Mouse (Mus musculus) heart, embryonic 13.5 days (tissue): Measurements from ENCODE around the gene Chaf1a. TPM values are rescaled to one million over a fixed set of nuclear protein-coding genes. Genes with fewer than 3 reads are reported as not detected.

ENCODE experiments used
- ATAC-seq: fragments of 200-750 bp; cut with Nextera tagmentation; 2 replicates; pipeline ENCODE4 v1.8.0; 2017; ENCODE audit warnings: moderate TSS enrichment; ENCODE audit not compliant: insufficient number of reproducible peaks, low FRiP score, low TSS enrichment; ENCODE audit errors: extremely low read depth
- H3K27ac ChIP-seq: fragments of 300-500 bp; sonication (generic); replicated peaks from 2 replicates; pipeline ENCODE4 v1.5.1; 2015; ENCODE audit warnings: moderate library complexity, mild to moderate bottlenecking, inconsistent platforms
- H3K27me3 ChIP-seq: fragments of 300-500 bp; sonication (generic); replicated peaks from 2 replicates; pipeline ENCODE4 v1.6.1; 2015; ENCODE audit warnings: mild to moderate bottlenecking, inconsistent platforms
- H3K36me3 ChIP-seq: fragments of 300-500 bp; sonication (generic); 2 replicates; pipeline ENCODE4 v1.6.1; 2015; ENCODE audit warnings: mild to moderate bottlenecking, inconsistent platforms
- H3K4me1 ChIP-seq: fragments of 300-500 bp; sonication (generic); 2 replicates; pipeline ENCODE4 v1.6.1; 2015; ENCODE audit warnings: inconsistent platforms
- H3K4me2 ChIP-seq: fragments of 300-500 bp; sonication (generic); 2 replicates; pipeline ENCODE4 v1.6.1; 2015; ENCODE audit warnings: inconsistent platforms, mild to moderate bottlenecking, moderate library complexity
- H3K4me3 ChIP-seq: fragments of 300-500 bp; sonication (generic); 2 replicates; pipeline ENCODE4 v1.5.1; 2015; ENCODE audit warnings: moderate library complexity, mild to moderate bottlenecking, inconsistent platforms
- H3K9ac ChIP-seq: fragments of 300-500 bp; sonication (generic); 2 replicates; pipeline ENCODE4 v1.6.1; 2015; ENCODE audit warnings: inconsistent platforms, mild to moderate bottlenecking, moderate library complexity
- H3K9me3 ChIP-seq: fragments of 300-500 bp; sonication (generic); 2 replicates; pipeline ENCODE4 v1.6.1; 2016; ENCODE audit warnings: inconsistent platforms
- WGBS: fragments of 180-500 bp; shearing (Covaris S2); methylation state at CpG from one replicate; pipeline ENCODE4 v1.1.7; 2015; ENCODE audit warnings: mixed read lengths; 5-methylcytosine and 5-hydroxymethylcytosine counted together
- polyA plus RNA-seq: library from polyadenylated mRNA; unstranded; fragments of >200 nt; fragmentation: Nextera tagmentation; extraction: Ambion mirVana; gene quantifications from 2 replicates; pipeline ENCODE4 v1.2.1, GENCODE M21; 2015

Chaf1a gene
- polyA plus RNA-seq, 1 experiment from 2014 or later = 14.1 TPM

DNA sequence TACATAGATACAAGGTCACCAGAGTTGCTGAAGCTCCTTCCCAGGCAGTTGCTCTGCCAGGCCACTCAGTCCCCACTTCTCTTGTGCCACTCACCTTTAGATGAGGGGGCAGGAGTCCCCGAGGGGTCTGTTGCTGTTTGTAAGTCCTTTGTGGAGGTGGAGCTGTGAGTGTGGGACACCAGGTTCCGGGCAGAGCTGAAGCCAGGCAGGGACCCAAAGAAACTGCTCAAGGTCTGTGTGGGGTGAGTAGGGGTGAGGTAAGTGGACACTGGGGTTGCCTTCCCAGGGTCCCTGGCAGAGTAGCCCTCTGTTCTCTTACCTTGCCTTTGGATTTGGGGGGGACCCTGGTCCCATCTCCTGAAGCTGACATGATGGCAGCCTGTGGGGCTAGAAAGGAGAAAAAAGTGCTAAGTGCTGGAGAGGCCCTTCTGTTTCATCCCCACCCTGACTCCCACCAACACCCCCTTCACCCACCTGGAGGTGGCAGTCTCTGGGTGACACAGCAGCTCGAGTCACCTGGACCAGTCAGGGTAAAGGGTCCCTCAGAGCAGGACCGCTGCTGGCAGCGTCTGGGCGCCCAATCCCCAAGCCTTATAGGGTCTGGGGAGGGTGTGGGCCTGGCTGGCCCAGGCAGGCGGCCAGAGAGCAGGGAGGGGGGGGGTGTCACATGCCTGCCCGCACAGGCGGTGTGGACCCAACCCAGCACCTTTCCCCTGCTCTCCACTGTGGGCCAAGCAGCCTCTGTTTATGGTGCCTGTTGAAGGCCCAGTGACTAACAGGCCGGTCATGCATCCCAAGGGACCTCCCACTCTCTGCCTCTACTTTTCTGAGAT, 69.2 kb downstream of the Chaf1a start, which contains the start of gene Plin4:
Gene Plin4 (minus strand): TSS at position 585 of the 833 bp plus-strand sequence.
- WGBS = 53% methylated on average over 10 of the region's 10 CpGs
- no peak for ATAC-seq
- H3K9me3 ChIP-seq = no peaks in the 10 kb centered on the region
- 0 out of 2 replicates have a peak, but pooled peaks cover 6% of the 10 kb centered on the region for H3K36me3 ChIP-seq
- H3K27ac ChIP-seq = no peak within 1 kb of the TSS
- H3K27me3 ChIP-seq = no peaks in the 10 kb centered on the region
- H3K4me3 ChIP-seq = no peak within 1 kb of the TSS
- peaks cover 12% of the 10 kb centered on the region for H3K4me1 ChIP-seq
- H3K9ac ChIP-seq = peak within 1 kb of the TSS; percentile 28; the same call in 1 of the 2 replicates
- H3K4me2 ChIP-seq = no peak within 1 kb of the TSS

DNA sequence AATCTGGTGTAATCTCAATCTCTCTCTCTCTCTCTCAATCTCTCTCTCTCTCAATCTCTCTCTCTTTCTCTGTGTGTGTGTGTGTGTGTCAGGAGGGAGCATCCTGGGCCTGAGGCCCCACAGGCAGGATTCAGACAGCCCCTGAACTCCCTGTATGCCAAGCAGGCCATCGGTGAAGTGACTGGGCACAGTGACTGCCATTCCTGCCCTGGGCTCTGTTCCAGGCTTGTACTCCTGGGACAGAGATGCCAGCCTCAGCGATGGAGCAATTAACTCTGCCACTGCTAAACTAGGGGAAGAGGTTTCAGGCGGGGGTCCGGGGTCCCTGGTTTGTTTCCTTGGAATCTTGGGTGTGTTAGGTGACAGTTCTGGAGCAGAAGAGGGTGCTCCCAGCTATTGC, 70.3 kb downstream of the Chaf1a start:
- Histone ChIP-seq H3K4me2 (no peak overlapping the region), H3K9me3 (no peaks in the 10 kb centered on the region), H3K27ac (no peak overlapping the region), H3K9ac (no peak overlapping the region), H3K4me3 (no peak overlapping the region), H3K27me3 (peaks cover 7% of the 10 kb centered on the region), H3K4me1 (peaks cover 12% of the 10 kb centered on the region), H3K36me3 (0 out of 2 replicates have a peak, but pooled peaks cover 6% of the 10 kb centered on the region)
- WGBS = 69% methylated on average over 4 of the region's 4 CpGs
- no peak for ATAC-seq

DNA sequence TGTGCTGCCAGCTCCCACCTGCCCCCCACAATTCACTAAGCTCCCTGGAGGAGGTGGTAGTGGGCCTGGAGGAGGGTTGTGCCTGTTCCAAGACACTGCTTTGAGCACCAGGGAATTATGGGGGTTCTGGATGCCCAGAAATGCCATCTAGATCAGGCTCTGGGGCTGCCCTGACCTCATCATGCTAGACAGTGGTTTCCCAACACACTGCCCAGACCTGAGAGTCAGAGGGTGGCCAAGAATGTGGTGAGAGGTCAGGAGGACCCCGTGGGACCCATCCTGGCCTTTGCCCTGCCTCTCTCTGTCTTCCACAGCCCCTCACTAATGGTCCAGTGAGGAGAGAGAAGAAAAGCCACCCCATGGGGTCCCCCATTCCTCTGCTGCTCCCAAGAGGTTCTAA, 70.8 kb downstream of the Chaf1a start:
- no peak for ATAC-seq
- H3K4me3 ChIP-seq = no peak overlapping the region

DNA sequence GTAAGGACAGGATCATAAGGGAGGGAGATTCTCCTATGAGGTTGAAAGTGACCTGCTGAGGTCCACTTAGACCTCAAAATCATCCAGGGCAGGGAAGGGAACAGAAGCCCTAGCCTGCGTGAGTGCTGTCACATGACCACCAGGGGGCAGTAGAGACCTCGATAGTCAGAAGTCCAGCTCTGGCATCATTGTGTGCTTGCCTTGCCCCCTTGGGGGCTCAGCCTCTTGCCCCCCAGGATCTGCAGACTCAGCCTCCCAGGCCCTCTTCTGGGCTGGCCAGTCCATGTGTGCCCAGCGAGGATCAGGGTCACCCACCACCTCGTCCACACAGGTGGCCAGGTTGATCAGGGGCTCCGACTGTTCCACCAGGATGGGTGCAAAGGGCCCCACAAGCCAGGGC, 71.6 kb downstream of the Chaf1a start:
- Histone ChIP-seq H3K27ac (no peak overlapping the region), H3K4me2 (no peak overlapping the region), H3K36me3 (0 out of 2 replicates have a peak, but pooled peaks cover 6% of the 10 kb centered on the region), H3K27me3 (peaks cover 20% of the 10 kb centered on the region), H3K4me1 (peaks cover 12% of the 10 kb centered on the region), H3K4me3 (no peak overlapping the region), H3K9ac (no peak overlapping the region), H3K9me3 (no peaks in the 10 kb centered on the region)
- no peak for ATAC-seq
- 54% methylated on average over 5 of the region's 5 CpGs for WGBS

More for the DNA sequence above, 70.8 kb downstream of the Chaf1a start:
- Histone ChIP-seq H3K9ac (no peak overlapping the region), H3K27ac (no peak overlapping the region), H3K9me3 (no peaks in the 10 kb centered on the region), H3K4me1 (peaks cover 12% of the 10 kb centered on the region), H3K4me2 (no peak overlapping the region), H3K27me3 (peaks cover 12% of the 10 kb centered on the region), H3K36me3 (0 out of 2 replicates have a peak, but pooled peaks cover 6% of the 10 kb centered on the region)
- WGBS = 36% methylated on average over 1 of the region's 1 CpGs

DNA sequence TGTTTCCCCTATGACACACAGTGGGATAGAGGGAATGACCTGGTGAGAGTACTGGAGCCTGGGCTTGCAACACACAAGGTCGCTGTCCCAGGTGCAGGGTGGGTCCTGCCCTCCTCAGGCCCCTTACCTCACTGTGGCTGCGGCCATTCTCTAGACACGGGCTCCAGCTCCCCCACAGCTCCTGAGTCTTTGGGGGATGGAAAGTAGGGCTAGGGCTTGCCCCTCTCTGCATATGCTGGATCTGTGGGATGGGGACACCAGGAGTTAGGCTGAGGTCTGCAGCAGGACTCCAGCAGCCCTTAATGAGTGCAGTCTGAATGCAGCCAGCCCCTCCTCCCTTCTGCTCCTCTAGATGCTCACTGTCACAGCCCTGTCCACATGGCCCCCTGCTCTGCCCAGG, 72.5 kb downstream of the Chaf1a start:
- no peak for ATAC-seq
- Histone ChIP-seq H3K36me3 (0 out of 2 replicates have a peak, but pooled peaks cover 3% of the 10 kb centered on the region), H3K9ac (no peak overlapping the region), H3K4me2 (no peak overlapping the region), H3K4me3 (no peak overlapping the region), H3K4me1 (peaks cover 16% of the 10 kb centered on the region), H3K27me3 (peaks cover 26% of the 10 kb centered on the region), H3K9me3 (no peaks in the 10 kb centered on the region), H3K27ac (no peak overlapping the region)
- 66% methylated on average over 3 of the region's 3 CpGs for WGBS

DNA sequence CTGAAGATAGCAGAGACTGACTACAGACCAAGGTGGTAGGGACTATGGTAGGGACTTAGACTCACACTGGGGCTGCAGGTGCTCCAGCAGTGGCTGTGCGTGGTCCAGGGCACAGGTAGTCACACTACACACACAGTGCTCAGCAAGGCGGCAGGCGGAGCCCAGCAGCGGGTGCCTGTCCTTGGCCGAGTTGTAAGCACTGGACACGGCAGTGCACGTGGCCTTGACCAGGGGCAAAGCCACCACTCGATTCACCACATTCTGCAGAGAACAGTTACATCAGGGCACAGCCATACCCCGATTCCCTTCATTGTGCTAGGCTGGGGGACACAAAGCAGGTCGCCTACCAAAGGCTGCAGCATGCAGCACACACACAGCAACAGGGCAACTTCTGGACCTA, 76.0 kb downstream of the Chaf1a start:
- H3K27me3 ChIP-seq = peaks cover 59% of the 10 kb centered on the region
- H3K4me2 ChIP-seq = no peak overlapping the region
- no peak overlapping the region for H3K4me3 ChIP-seq
- H3K9ac ChIP-seq = no peak overlapping the region
- H3K9me3 ChIP-seq = no peaks in the 10 kb centered on the region
- no peak for ATAC-seq
- peaks cover 22% of the 10 kb centered on the region for H3K4me1 ChIP-seq
- H3K27ac ChIP-seq = no peak overlapping the region
- H3K36me3 ChIP-seq = no peaks in the 10 kb centered on the region
- 75% methylated on average over 10 of the region's 10 CpGs for WGBS

DNA sequence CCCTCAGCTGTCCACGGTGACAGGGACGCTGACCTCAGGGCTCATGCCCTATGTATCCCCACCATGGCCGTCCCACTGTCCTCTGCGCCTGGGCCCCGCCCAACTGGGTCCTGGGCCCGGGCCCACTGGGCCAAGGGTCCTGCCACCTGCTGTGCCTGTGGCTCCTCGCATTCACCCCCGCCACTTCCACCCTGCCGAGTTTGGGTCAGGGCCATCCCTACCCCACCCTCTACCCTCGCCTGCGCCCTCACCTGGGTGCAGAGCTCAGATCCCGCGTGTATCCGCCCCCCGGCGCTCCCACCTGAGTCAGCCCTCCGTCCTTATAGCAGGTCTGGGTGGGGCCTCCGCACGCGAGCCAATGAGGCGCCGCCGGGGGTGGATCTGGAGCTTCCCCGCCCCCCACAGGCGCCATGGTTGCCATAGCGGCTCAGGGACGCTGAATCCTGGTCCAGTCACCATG, 77.0 kb downstream of the Chaf1a start, which contains the start of gene Plin5:
Gene Plin5 (minus strand): TSS at position 346 of the 460 bp plus-strand sequence.
- ATAC-seq = no peak
- Histone ChIP-seq H3K36me3 (peaks cover under 1% of the 10 kb centered on the region; the same call in 1 of the 2 replicates), H3K4me1 (peaks cover 22% of the 10 kb centered on the region), H3K9ac (no peak within 1 kb of the TSS), H3K27me3 (peaks cover 70% of the 10 kb centered on the region), H3K4me2 (peak within 1 kb of the TSS; percentile 67), H3K9me3 (peaks cover 2% of the 10 kb centered on the region), H3K27ac (no peak within 1 kb of the TSS), H3K4me3 (peak within 1 kb of the TSS; percentile 37)
- WGBS = 2% methylated on average over 26 of the region's 27 CpGs

DNA sequence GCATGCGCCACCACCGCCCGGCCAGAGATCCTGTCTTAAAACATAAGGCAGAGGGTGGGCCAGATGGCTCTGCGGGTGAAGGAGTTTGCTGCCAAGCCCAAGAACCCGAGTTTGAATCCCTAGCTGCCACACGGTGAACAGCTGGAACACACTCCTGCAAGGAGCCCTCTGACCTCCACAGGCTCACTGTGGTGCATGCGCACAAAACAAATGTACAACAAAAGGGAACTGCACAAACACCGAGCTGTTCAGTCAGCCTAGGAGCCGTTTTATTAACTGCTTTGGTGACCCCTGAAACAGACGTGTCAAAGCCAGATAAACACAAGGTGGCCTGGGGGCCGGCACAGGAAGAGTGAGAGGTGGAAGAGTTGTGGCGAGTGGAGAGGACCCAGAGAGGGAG, 79.2 kb downstream of the Chaf1a start:
- ATAC-seq = no peak
- H3K36me3 ChIP-seq = peaks cover 3% of the 10 kb centered on the region; the same call in 1 of the 2 replicates
- H3K4me1 ChIP-seq = peaks cover 29% of the 10 kb centered on the region
- peaks cover 9% of the 10 kb centered on the region for H3K9me3 ChIP-seq
- peak overlapping the region; percentile 34 for H3K9ac ChIP-seq
- WGBS = 35% methylated on average over 12 of the region's 12 CpGs
- peaks cover 92% of the 10 kb centered on the region for H3K27me3 ChIP-seq
- peak overlapping the region; percentile 42 for H3K4me3 ChIP-seq
- H3K4me2 ChIP-seq = peak overlapping the region; percentile 70
- H3K27ac ChIP-seq = no peak overlapping the region

DNA sequence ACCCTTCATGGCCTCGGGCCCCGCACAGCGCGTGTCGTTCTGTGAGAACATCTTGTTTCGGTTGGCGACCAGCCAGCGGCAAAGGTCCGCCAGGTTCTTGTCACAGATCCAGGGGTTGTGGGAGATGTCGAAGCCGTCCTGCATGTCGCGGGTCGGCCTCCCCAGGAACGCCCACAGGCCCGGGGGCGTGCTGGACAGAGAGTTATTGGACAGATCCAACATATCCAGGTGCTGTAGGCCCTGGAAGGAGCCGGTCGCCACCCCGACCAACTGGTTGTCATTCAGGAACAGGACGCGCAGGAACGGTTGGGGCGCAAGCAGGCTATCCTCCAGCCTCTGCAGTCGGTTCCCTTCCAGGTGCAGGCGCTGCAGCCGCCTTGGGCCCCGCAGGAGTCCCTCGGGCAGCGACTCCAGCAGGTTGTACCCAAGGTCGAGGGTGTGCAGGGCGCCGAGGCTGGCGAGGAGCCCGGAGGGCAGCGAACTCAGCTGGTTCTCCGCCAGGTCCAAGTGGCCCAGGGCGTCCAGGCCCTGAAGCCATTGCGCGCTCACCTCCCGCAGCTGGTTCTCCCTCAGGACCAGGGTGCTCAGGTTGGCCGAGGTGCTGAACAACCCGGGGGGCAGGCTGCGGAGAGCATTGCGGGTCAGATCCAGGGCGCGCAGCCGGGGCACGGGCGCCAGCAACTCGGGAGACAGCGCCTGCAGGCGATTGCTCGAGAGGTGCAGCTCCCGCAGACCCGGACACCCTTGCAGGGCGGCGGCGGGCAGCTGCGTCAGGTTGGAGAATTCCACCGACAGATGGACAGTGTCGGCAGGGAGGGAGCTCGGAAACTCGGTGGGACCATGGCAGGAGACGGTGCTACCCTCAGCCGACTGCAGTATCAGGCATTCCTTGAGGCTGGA, 80.0 kb downstream of the Chaf1a start:
- Histone ChIP-seq H3K9ac (peak overlapping the region; percentile 34), H3K36me3 (peaks cover 3% of the 10 kb centered on the region; the same call in 1 of the 2 replicates), H3K27ac (no peak overlapping the region), H3K4me2 (peak overlapping the region; percentile 70), H3K9me3 (peaks cover 9% of the 10 kb centered on the region), H3K4me1 (peaks cover 33% of the 10 kb centered on the region), H3K27me3 (peaks cover 95% of the 10 kb centered on the region), H3K4me3 (peak overlapping the region; percentile 42)
- 4% methylated on average over 66 of the region's 66 CpGs for WGBS
- no peak for ATAC-seq

DNA sequence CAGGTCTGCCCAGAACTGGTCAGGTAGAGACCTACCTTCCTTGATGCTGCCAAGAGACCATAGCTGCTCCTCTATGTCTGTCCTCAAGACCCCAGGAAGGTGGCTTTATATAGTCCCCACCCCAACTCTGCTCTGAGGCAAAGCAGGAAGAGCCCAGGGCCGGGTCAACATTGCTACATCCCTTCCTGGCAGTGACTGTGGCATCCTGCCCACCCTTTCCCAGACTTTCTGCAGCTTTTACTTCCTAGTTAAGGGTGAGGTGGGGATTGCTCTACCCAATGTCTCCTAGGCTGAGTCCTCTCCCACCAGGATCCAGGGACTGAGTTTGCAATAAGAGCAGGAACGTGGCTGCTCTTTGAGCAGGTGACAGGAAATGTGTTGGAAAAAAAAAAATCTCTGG, 81.6 kb downstream of the Chaf1a start, which contains the start of gene Lrg1:
Gene Lrg1 (minus strand): TSS at position 176 of the 400 bp plus-strand sequence.
- WGBS = 42% methylated on average over 2 of the region's 2 CpGs
- no peak within 1 kb of the TSS for H3K4me2 ChIP-seq
- H3K27me3 ChIP-seq = peaks cover 93% of the 10 kb centered on the region

More for the DNA sequence above, 81.6 kb downstream of the Chaf1a start, which contains the start of gene Lrg1:
- Histone ChIP-seq H3K27ac (no peak within 1 kb of the TSS), H3K9ac (no peak within 1 kb of the TSS), H3K4me3 (0 out of 2 replicates have a peak within 1 kb of the TSS, but pooled peaks have one; percentile 42), H3K4me1 (peaks cover 33% of the 10 kb centered on the region), H3K9me3 (peaks cover 9% of the 10 kb centered on the region), H3K36me3 (peaks cover 3% of the 10 kb centered on the region; the same call in 1 of the 2 replicates)
- ATAC-seq = no peak
